12 mouse cellular contexts compared by ENCODE assay signal in genomic region chr14:73376920-73377319, GRCm38 (mm10). TPM values are rescaled to one million over a fixed set of nuclear protein-coding genes. Genes with fewer than 3 reads are reported as not detected.
DNase-seq lines count a peak whose midpoint lies in the region; ATAC-seq and TF ChIP-seq lines count a peak whose summit lies in the region.
"Had no signal": no experiment of that assay in that cellular context is flagged by ENCODE, and none has a peak within 500 bp of the region (broad histone marks: within the 10 kb centered on the region; RNA-seq: fewer than 3 reads in every experiment).

No protein-coding gene starts in this region.

- TF ChIP-seq EP300 in lung, postnatal 0 days (IDR thresholded peaks at IDR 0.05) = no peak

- peaks cover 46% of the 10 kb centered on the region for H3K4me1 ChIP-seq in kidney, embryonic 16.5 days (ENCODE audit: insufficient read depth, low read length)
- H3K4me1 ChIP-seq in brown adipose tissue, adult 24 weeks (ENCODE audit: control insufficient read depth, insufficient read depth, insufficient read length, low read length) = peaks cover 38% of the 10 kb centered on the region
- H3K4me1 ChIP-seq in lung, postnatal 0 days (ENCODE audit: insufficient read depth, low read depth, low read length) = peaks cover 29% of the 10 kb centered on the region
- peaks cover 8% of the 10 kb centered on the region; the same call in 1 of the 2 replicates for H3K4me1 ChIP-seq in forebrain, embryonic 14.5 days (ENCODE audit: control insufficient read depth, insufficient read depth, low read length)

- no peak overlapping the region for H3K4me3 ChIP-seq in kidney, embryonic 16.5 days (ENCODE audit: low read length)
- no peak overlapping the region for H3K4me3 ChIP-seq in brown adipose tissue, adult 24 weeks (ENCODE audit: insufficient read depth, low read depth, low read length)
- H3K4me3 ChIP-seq in lung, postnatal 0 days (ENCODE audit: low read depth, low read length) = no peak overlapping the region
- no peak overlapping the region for H3K4me3 ChIP-seq in forebrain, embryonic 14.5 days (ENCODE audit: low read depth, low read length)
- H3K4me3 ChIP-seq: neural tube, embryonic 15.5 days had no signal

- H3K27me3 ChIP-seq in kidney, embryonic 16.5 days (ENCODE audit: insufficient read depth, low read length) = no peaks in the 10 kb centered on the region
- no peaks in the 10 kb centered on the region for H3K27me3 ChIP-seq in lung, postnatal 0 days (replicated peaks; ENCODE audit: insufficient read depth, low read length)
- H3K27me3 ChIP-seq in forebrain, embryonic 14.5 days (replicated peaks; ENCODE audit: control insufficient read depth, insufficient read depth, low read length) = no peaks in the 10 kb centered on the region
- H3K27me3 ChIP-seq: neural tube, embryonic 15.5 days had no signal

- TF ChIP-seq CTCF in lung, postnatal 0 days (IDR thresholded peaks at IDR 0.05) = no peak

- ATAC-seq in frontal cortex, adult (ENCODE audit: low TSS enrichment) = peak; percentile 32; the same call in 1 of the 2 replicates
- ATAC-seq in kidney, embryonic 16.5 days (ENCODE audit: low FRiP score, low TSS enrichment) = peak; percentile 86
- ATAC-seq in lung, postnatal 0 days = peak; percentile 89
- no peak for ATAC-seq in forebrain, embryonic 14.5 days

- no peak overlapping the region for H3K9ac ChIP-seq in kidney, embryonic 16.5 days (replicated peaks; ENCODE audit: low read length)
- no peak overlapping the region for H3K9ac ChIP-seq in lung, postnatal 0 days (replicated peaks; ENCODE audit: low read depth)
- no peak overlapping the region for H3K9ac ChIP-seq in forebrain, embryonic 14.5 days (ENCODE audit: low read length)
- H3K9ac ChIP-seq: neural tube, embryonic 15.5 days had no signal

- H3K36me3 ChIP-seq in kidney, embryonic 16.5 days (ENCODE audit: insufficient read depth, low read length) = peaks cover 12% of the 10 kb centered on the region; the same call in 1 of the 2 replicates
- H3K36me3 ChIP-seq in lung, postnatal 0 days (ENCODE audit: insufficient read depth, low read length) = peaks cover 15% of the 10 kb centered on the region
- peaks cover 25% of the 10 kb centered on the region for H3K36me3 ChIP-seq in forebrain, embryonic 14.5 days (ENCODE audit: control insufficient read depth, insufficient read depth, low read length)
- H3K36me3 ChIP-seq: neural tube, embryonic 15.5 days had no signal

- H3K9me3 ChIP-seq in kidney, embryonic 16.5 days (ENCODE audit: low read length) = no peaks in the 10 kb centered on the region
- H3K9me3 ChIP-seq in lung, postnatal 0 days (ENCODE audit: low read length) = no peaks in the 10 kb centered on the region
- no peaks in the 10 kb centered on the region for H3K9me3 ChIP-seq in forebrain, embryonic 14.5 days (replicated peaks; ENCODE audit: control insufficient read depth, low read length)
- H3K9me3 ChIP-seq: G1E; neural tube, embryonic 15.5 days had no signal

- no peak for DNase-seq in frontal cortex, postnatal 36 days (ENCODE audit: low spot score in 2 of 2)
- no peak for DNase-seq in kidney, postnatal 36 days
- DNase-seq in lung, postnatal 0 days (ENCODE audit: low spot score) = peak; percentile 82
- DNase-seq in thymus, postnatal 14 days = no peak
- no peak for DNase-seq in forebrain, embryonic 14.5 days (ENCODE audit: low spot score)
- DNase-seq: gastrocnemius, postnatal 14 days; right cerebral cortex, postnatal 14 days had no signal

- H3K4me2 ChIP-seq in kidney, embryonic 16.5 days (replicated peaks; ENCODE audit: low read depth, low read length) = no peak overlapping the region
- no peak overlapping the region for H3K4me2 ChIP-seq in lung, postnatal 0 days (replicated peaks; ENCODE audit: low read depth, low read length)
- no peak overlapping the region for H3K4me2 ChIP-seq in forebrain, embryonic 14.5 days (ENCODE audit: low read length)
- H3K4me2 ChIP-seq: neural tube, embryonic 15.5 days had no signal

- WGBS in kidney, embryonic 16.5 days = 66% methylated on average over 6 of the region's 6 CpGs
- 63% methylated on average over 6 of the region's 6 CpGs for WGBS in lung, postnatal 0 days
- 92% methylated on average over 6 of the region's 6 CpGs for WGBS in forebrain, embryonic 14.5 days

- H3K27ac ChIP-seq in kidney, embryonic 16.5 days (ENCODE audit: low read length) = peak overlapping the region; percentile 48
- H3K27ac ChIP-seq in brown adipose tissue, adult 24 weeks (replicated peaks; ENCODE audit: low read depth, low read length) = 0 out of 2 replicates have a peak overlapping the region, but pooled peaks have one; percentile 15
- H3K27ac ChIP-seq in lung, postnatal 0 days (ENCODE audit: low read length) = no peak overlapping the region
- no peak overlapping the region for H3K27ac ChIP-seq in forebrain, embryonic 14.5 days (ENCODE audit: low read depth, low read length)
- H3K27ac ChIP-seq: neural tube, embryonic 15.5 days had no signal

RNA-seq across cellular contexts. Expression of gene Itm2b, which starts 8.2 kb away (rescaled TPM):
- 1,091 and 1,137 TPM in 2 replicates for polyA plus RNA-seq in kidney, embryonic 16.5 days (2015; fragmentation: Nextera tagmentation; extraction: Ambion mirVana)
- 1,115 and 1,308 TPM in 2 replicates for polyA plus RNA-seq in brown adipose tissue, adult 24 weeks (2012; ENCODE audit: insufficient read depth, insufficient read length, missing spikeins)
- 1,838 and 1,903 TPM in 2 replicates for polyA plus RNA-seq in lung, postnatal 0 days (2015; fragmentation: Nextera tagmentation; extraction: Ambion mirVana)
- 754 and 783 TPM in 2 replicates for polyA plus RNA-seq in forebrain, embryonic 14.5 days (2014; fragmentation: Nextera tagmentation; extraction: Ambion mirVana)

RNA-seq across cellular contexts. Expression of gene Rb1, which starts 51.3 kb away (rescaled TPM):
- polyA plus RNA-seq in kidney, embryonic 16.5 days (2015; fragmentation: Nextera tagmentation; extraction: Ambion mirVana) = 25.4 and 28.1 TPM in 2 replicates
- 36.6 and 41.5 TPM in 2 replicates for polyA plus RNA-seq in brown adipose tissue, adult 24 weeks (2012; ENCODE audit: insufficient read depth, insufficient read length, missing spikeins)
- 14.3 and 14.7 TPM in 2 replicates for polyA plus RNA-seq in lung, postnatal 0 days (2015; fragmentation: Nextera tagmentation; extraction: Ambion mirVana)
- polyA plus RNA-seq in forebrain, embryonic 14.5 days (2014; fragmentation: Nextera tagmentation; extraction: Ambion mirVana) = 27.2 and 28.5 TPM in 2 replicates

Comparison
In these comparisons a context has a peak if more than half of its experiments do, and no peak if none do; other contexts are left out.
1. H3K27ac ChIP-seq: peak in kidney, embryonic 16.5 days (single experiment) and brown adipose tissue, adult 24 weeks (single experiment); none in lung, postnatal 0 days (single experiment) and forebrain, embryonic 14.5 days (single experiment).